Mouse (Mus musculus) hindbrain, postnatal 0 days (tissue): ENCODE data around the gene Adam15. TPM values are rescaled to one million over a fixed set of nuclear protein-coding genes. Genes with fewer than 3 reads are reported as not detected.

ENCODE experiments used
- ATAC-seq: fragments of 200-750 bp; cut with Nextera tagmentation; 2 replicates; pipeline ENCODE4 v1.8.0; 2017; ENCODE audit warnings: mild to moderate bottlenecking, moderate TSS enrichment, moderate library complexity
- DNase-seq: peaks from one replicate; pipeline ENCODE4 v3.0.0-alpha.2; 2015; ENCODE audit warnings: low spot score
- H3K27ac ChIP-seq: fragments of 300-500 bp; sonication (generic); 2 replicates; pipeline ENCODE4 v1.5.1; 2014; ENCODE audit warnings: mild to moderate bottlenecking
- H3K27me3 ChIP-seq: fragments of 300-500 bp; sonication (generic); 2 replicates; pipeline ENCODE4 v1.6.1; 2014; ENCODE audit warnings: low read length, mixed read lengths; ENCODE audit not compliant: insufficient read depth
- H3K36me3 ChIP-seq: fragments of 300-500 bp; sonication (generic); 2 replicates; pipeline ENCODE4 v1.6.1; 2014; ENCODE audit warnings: low read length, mixed read lengths; ENCODE audit not compliant: insufficient read depth
- H3K4me1 ChIP-seq: fragments of 300-500 bp; sonication (generic); 2 replicates; pipeline ENCODE4 v1.6.1; 2014; ENCODE audit warnings: antibody characterized with exemption, low read length, mixed read lengths; ENCODE audit not compliant: insufficient read depth
- H3K4me2 ChIP-seq: fragments of 300-500 bp; sonication (generic); 2 replicates; pipeline ENCODE4 v1.6.1; 2014; ENCODE audit warnings: low read depth, mild to moderate bottlenecking, low read length, moderate library complexity, mixed read lengths
- H3K4me3 ChIP-seq: fragments of 300-500 bp; sonication (generic); 2 replicates; pipeline ENCODE4 v1.5.1; 2014; ENCODE audit warnings: low read length
- H3K9ac ChIP-seq: fragments of 300-500 bp; sonication (generic); replicated peaks from 2 replicates; pipeline ENCODE4 v1.6.1; 2014; ENCODE audit warnings: mild to moderate bottlenecking, low read length, moderate library complexity, mixed read lengths
- H3K9me3 ChIP-seq: fragments of 300-500 bp; sonication (generic); 2 replicates; pipeline ENCODE4 v1.6.1; 2016; ENCODE audit warnings: low read length, mixed read lengths
- CTCF ChIP-seq: IDR thresholded peaks from 2 replicates; pipeline ENCODE4 v1.5.1; 2016; ENCODE audit warnings: antibody characterized with exemption, control low read depth, low read depth
- WGBS: fragments of 180-500 bp; shearing (Covaris S2); extraction: QIAGEN DNeasy Blood & Tissue Kit; methylation state at CpG from one replicate; pipeline ENCODE4 v1.1.7; 2014; 5-methylcytosine and 5-hydroxymethylcytosine counted together
- polyA plus RNA-seq: library from polyadenylated mRNA; unstranded; fragments of >200 nt; fragmentation: Nextera tagmentation; extraction: Ambion mirVana; gene quantifications from 2 replicates; pipeline ENCODE4 v1.2.1, GENCODE M21; 2015
- total RNA-seq: library from RNA; depleted of rRNA; stranded (reverse); fragments of >200 nt; gene quantifications from 2 replicates; pipeline ENCODE4 v1.2.3, GENCODE M21; 2014; rRNA removed

Gene Adam15
- total and polyA plus RNA-seq, 2 experiments from 2014 or later = 73.2 to 94.4 TPM

- no peaks in the 10 kb centered on the region for H3K9me3 ChIP-seq
- no peaks in the 10 kb centered on the region for H3K36me3 ChIP-seq
- ATAC-seq = no peak
- no peak overlapping the region for H3K4me2 ChIP-seq
- WGBS = 82% methylated on average over 5 of the region's 5 CpGs
- H3K27ac ChIP-seq = no peak overlapping the region
- no peak overlapping the region for H3K4me3 ChIP-seq
- TF ChIP-seq CTCF = no peak
- H3K4me1 ChIP-seq = no peaks in the 10 kb centered on the region
- no peak overlapping the region for H3K9ac ChIP-seq
- no peak for DNase-seq
- H3K27me3 ChIP-seq = no peaks in the 10 kb centered on the region
Observed at GRCm38 (mm10) chr3:89294195-89294594, 55.6 kb downstream of the Adam15 start.

GRCm38 (mm10) chr3:89293247-89293918, 56.4 kb downstream of the Adam15 start:
- Histone ChIP-seq H3K9me3 (no peaks in the 10 kb centered on the region), H3K27ac (no peak overlapping the region), H3K4me3 (no peak overlapping the region), H3K36me3 (no peaks in the 10 kb centered on the region), H3K9ac (no peak overlapping the region), H3K27me3 (no peaks in the 10 kb centered on the region), H3K4me2 (no peak overlapping the region), H3K4me1 (no peaks in the 10 kb centered on the region)
- DNase-seq (no peak), ATAC-seq (no peak)
- WGBS = 90% methylated on average over 11 of the region's 11 CpGs
- TF ChIP-seq CTCF = no peak

GRCm38 (mm10) chr3:89292303-89292702, 57.5 kb downstream of the Adam15 start:
- H3K9ac ChIP-seq = no peak overlapping the region
- TF ChIP-seq CTCF = no peak
- no peak overlapping the region for H3K4me3 ChIP-seq
- H3K27me3 ChIP-seq = no peaks in the 10 kb centered on the region
- ATAC-seq (no peak), DNase-seq (no peak)
- WGBS = 70% methylated on average over 5 of the region's 5 CpGs
- no peak overlapping the region for H3K4me2 ChIP-seq
- no peaks in the 10 kb centered on the region for H3K36me3 ChIP-seq
- H3K4me1 ChIP-seq = no peaks in the 10 kb centered on the region
- no peak overlapping the region for H3K27ac ChIP-seq
- H3K9me3 ChIP-seq = no peaks in the 10 kb centered on the region

- no peak for DNase-seq
- Histone ChIP-seq H3K36me3 (no peaks in the 10 kb centered on the region), H3K4me1 (no peaks in the 10 kb centered on the region), H3K9me3 (no peaks in the 10 kb centered on the region), H3K27ac (no peak overlapping the region), H3K27me3 (no peaks in the 10 kb centered on the region), H3K4me3 (no peak overlapping the region), H3K4me2 (no peak overlapping the region), H3K9ac (no peak overlapping the region)
- no peak for TF ChIP-seq CTCF
- no peak for ATAC-seq
- WGBS = 79% methylated on average over 10 of the region's 10 CpGs
Observed at GRCm38 (mm10) chr3:89291874-89292273, 57.9 kb downstream of the Adam15 start.

Other genes starting within 250 kb of the Adam15 start
- gene Gm43738, start 248.9 kb downstream of the Adam15 start, total RNA-seq = not detected in 2 replicates
- not detected in 2 replicates for gene Gm43738, start 248.9 kb downstream of the Adam15 start, polyA plus RNA-seq
- 340 and 366 TPM in 2 replicates for gene Fdps, start 248.0 kb downstream of the Adam15 start, total RNA-seq
- 310 and 341 TPM in 2 replicates for gene Fdps, start 248.0 kb downstream of the Adam15 start, polyA plus RNA-seq
- gene Pklr, start 213.9 kb downstream of the Adam15 start, total RNA-seq = not detected in 2 replicates
- 0.10 and 0.21 TPM in 2 replicates for gene Pklr, start 213.9 kb downstream of the Adam15 start, polyA plus RNA-seq
- 83.8 and 85.7 TPM in 2 replicates for gene Hcn3, start 189.8 kb downstream of the Adam15 start, total RNA-seq
- gene Hcn3, start 189.8 kb downstream of the Adam15 start, polyA plus RNA-seq = 33.5 and 38.1 TPM in 2 replicates
- gene Clk2, start 185.2 kb downstream of the Adam15 start, total RNA-seq = 36.3 and 43.1 TPM in 2 replicates
- gene Clk2, start 185.2 kb downstream of the Adam15 start, polyA plus RNA-seq = 13.3 and 13.7 TPM in 2 replicates
- gene Scamp3, start 172.5 kb downstream of the Adam15 start, total RNA-seq = 60.4 and 77.5 TPM in 2 replicates
- 139 and 143 TPM in 2 replicates for gene Scamp3, start 172.5 kb downstream of the Adam15 start, polyA plus RNA-seq
- gene Fam189b, start 166.9 kb downstream of the Adam15 start, total RNA-seq = 15.2 and 19.7 TPM in 2 replicates
- 29.1 and 29.2 TPM in 2 replicates for gene Fam189b, start 166.9 kb downstream of the Adam15 start, polyA plus RNA-seq
- 62.5 and 77.4 TPM in 2 replicates for gene Gba, start 147.1 kb downstream of the Adam15 start, total RNA-seq
- gene Gba, start 147.1 kb downstream of the Adam15 start, polyA plus RNA-seq = 45.8 and 46.8 TPM in 2 replicates
- gene Thbs3, start 134.8 kb downstream of the Adam15 start, total RNA-seq = 29.4 and 37.9 TPM in 2 replicates
- 36.8 and 37.2 TPM in 2 replicates for gene Thbs3, start 134.8 kb downstream of the Adam15 start, polyA plus RNA-seq
- 103 and 130 TPM in 2 replicates for gene Mtx1, start 122.9 kb downstream of the Adam15 start, total RNA-seq
- 186 TPM in 2 replicates for gene Mtx1, start 122.9 kb downstream of the Adam15 start, polyA plus RNA-seq
- 1.9 TPM in 2 replicates for gene Muc1, start 120.9 kb downstream of the Adam15 start, total RNA-seq
- gene Muc1, start 120.9 kb downstream of the Adam15 start, polyA plus RNA-seq = 0.82 and 1.5 TPM in 2 replicates
- gene Krtcap2, start 104.0 kb downstream of the Adam15 start, total RNA-seq = 74.9 and 111 TPM in 2 replicates
- 250 and 268 TPM in 2 replicates for gene Krtcap2, start 104.0 kb downstream of the Adam15 start, polyA plus RNA-seq
- 97.9 and 101 TPM in 2 replicates for gene Trim46, start 103.7 kb downstream of the Adam15 start, total RNA-seq
- 42.9 and 49.8 TPM in 2 replicates for gene Trim46, start 103.7 kb downstream of the Adam15 start, polyA plus RNA-seq
- 295 and 347 TPM in 2 replicates for gene Dpm3, start 90.6 kb downstream of the Adam15 start, total RNA-seq
- 95.5 and 97.8 TPM in 2 replicates for gene Dpm3, start 90.6 kb downstream of the Adam15 start, polyA plus RNA-seq
- 30.1 and 30.8 TPM in 2 replicates for gene Slc50a1, start 79.4 kb downstream of the Adam15 start, total RNA-seq
- 47.2 and 49.1 TPM in 2 replicates for gene Slc50a1, start 79.4 kb downstream of the Adam15 start, polyA plus RNA-seq
- gene Efna1, start 68.9 kb downstream of the Adam15 start, total RNA-seq = 3.9 and 5.9 TPM in 2 replicates
- 7.4 and 10.9 TPM in 2 replicates for gene Efna1, start 68.9 kb downstream of the Adam15 start, polyA plus RNA-seq
- 107 and 171 TPM in 2 replicates for gene Efna3, start 27.0 kb downstream of the Adam15 start, total RNA-seq
- 57.0 and 61.4 TPM in 2 replicates for gene Efna3, start 27.0 kb downstream of the Adam15 start, polyA plus RNA-seq
- 7.6 and 9.6 TPM in 2 replicates for gene Efna4, start 12.0 kb downstream of the Adam15 start, total RNA-seq
- 3.5 and 4.2 TPM in 2 replicates for gene Efna4, start 12.0 kb downstream of the Adam15 start, polyA plus RNA-seq
- gene Dcst2, start 12.0 kb upstream of the Adam15 start, total RNA-seq = 0.07 and 0.31 TPM in 2 replicates
- gene Dcst2, start 12.0 kb upstream of the Adam15 start, polyA plus RNA-seq = 0.20 and 0.42 TPM in 2 replicates
- 0.05 TPM in 1 of 2 replicates, not detected in the other for gene Dcst1, start 15.3 kb upstream of the Adam15 start, total RNA-seq
- 1.00 and 1.1 TPM in 2 replicates for gene Dcst1, start 15.3 kb upstream of the Adam15 start, polyA plus RNA-seq
- gene Zbtb7b, start 44.8 kb upstream of the Adam15 start, total RNA-seq = 3.7 and 5.4 TPM in 2 replicates
- 0.73 and 0.82 TPM in 2 replicates for gene Zbtb7b, start 44.8 kb upstream of the Adam15 start, polyA plus RNA-seq
- gene Lenep, start 52.8 kb upstream of the Adam15 start, total RNA-seq = not detected in 2 replicates
- not detected in 2 replicates for gene Lenep, start 52.8 kb upstream of the Adam15 start, polyA plus RNA-seq
- gene Flad1, start 61.9 kb upstream of the Adam15 start, total RNA-seq = 32.1 and 40.7 TPM in 2 replicates
- gene Flad1, start 61.9 kb upstream of the Adam15 start, polyA plus RNA-seq = 23.8 and 26.8 TPM in 2 replicates
- gene Cks1b, start 68.4 kb upstream of the Adam15 start, total RNA-seq = 43.6 and 45.6 TPM in 2 replicates
- gene Cks1b, start 68.4 kb upstream of the Adam15 start, polyA plus RNA-seq = 103 and 107 TPM in 2 replicates
- gene Shc1, start 68.4 kb upstream of the Adam15 start, total RNA-seq = 29.6 and 33.4 TPM in 2 replicates
- 12.8 and 13.9 TPM in 2 replicates for gene Shc1, start 68.4 kb upstream of the Adam15 start, polyA plus RNA-seq
- 74.1 and 74.7 TPM in 2 replicates for gene Pygo2, start 80.2 kb upstream of the Adam15 start, total RNA-seq
- gene Pygo2, start 80.2 kb upstream of the Adam15 start, polyA plus RNA-seq = 28.8 and 31.0 TPM in 2 replicates
- gene Pbxip1, start 86.7 kb upstream of the Adam15 start, total RNA-seq = 22.5 and 33.6 TPM in 2 replicates
- gene Pbxip1, start 86.7 kb upstream of the Adam15 start, polyA plus RNA-seq = 28.5 and 31.3 TPM in 2 replicates
- 65.4 and 74.2 TPM in 2 replicates for gene Pmvk, start 104.5 kb upstream of the Adam15 start, total RNA-seq
- gene Pmvk, start 104.5 kb upstream of the Adam15 start, polyA plus RNA-seq = 117 and 120 TPM in 2 replicates
- 20.8 and 27.3 TPM in 2 replicates for gene Kcnn3, start 170.2 kb upstream of the Adam15 start, total RNA-seq
- gene Kcnn3, start 170.2 kb upstream of the Adam15 start, polyA plus RNA-seq = 7.2 and 7.4 TPM in 2 replicates